Mouse (Mus musculus) forebrain, embryonic 12.5 days (tissue): Measurements from ENCODE around the gene Prg4. TPM values are rescaled to one million over a fixed set of nuclear protein-coding genes. Genes with fewer than 3 reads are reported as not detected.

Experiments used
- ATAC-seq: fragments of 200-750 bp; cut with Nextera tagmentation; 2 replicates; pipeline ENCODE4 v1.8.0; 2017; ENCODE audit warnings: moderate TSS enrichment; ENCODE audit not compliant: low FRiP score
- H3K27ac ChIP-seq: fragments of 300-500 bp; sonication (generic); 2 replicates; pipeline ENCODE4 v1.5.1; 2016; ENCODE audit warnings: mild to moderate bottlenecking
- H3K27me3 ChIP-seq: fragments of 300-500 bp; sonication (generic); 2 replicates; pipeline ENCODE4 v1.6.1; 2016; ENCODE audit warnings: mild to moderate bottlenecking
- H3K36me3 ChIP-seq: fragments of 300-500 bp; sonication (generic); replicated peaks from 2 replicates; pipeline ENCODE4 v1.6.1; 2016; ENCODE audit warnings: mild to moderate bottlenecking
- H3K4me1 ChIP-seq: fragments of 300-500 bp; sonication (generic); 2 replicates; pipeline ENCODE4 v1.6.1; 2016
- H3K4me2 ChIP-seq: fragments of 300-500 bp; sonication (generic); 2 replicates; pipeline ENCODE4 v1.6.1; 2016; ENCODE audit warnings: mild to moderate bottlenecking, moderate library complexity
- H3K4me3 ChIP-seq: fragments of 300-500 bp; sonication (generic); replicated peaks from 2 replicates; pipeline ENCODE4 v1.5.1; 2016; ENCODE audit warnings: mild to moderate bottlenecking
- H3K9ac ChIP-seq: fragments of 300-500 bp; sonication (generic); 2 replicates; pipeline ENCODE4 v1.6.1; 2016; ENCODE audit warnings: mild to moderate bottlenecking
- H3K9me3 ChIP-seq: fragments of 300-500 bp; sonication (generic); 2 replicates; pipeline ENCODE4 v1.6.1; 2016
- whole genome bisulfite sequencing: fragments of 180-500 bp; shearing (Covaris S2); methylation state at CpG from one replicate; pipeline ENCODE4 v1.1.7; 2016; 5-methylcytosine and 5-hydroxymethylcytosine counted together
- polyA plus RNA-seq: library from polyadenylated mRNA; unstranded; fragments of >200 nt; fragmentation: Nextera tagmentation; extraction: Ambion mirVana; gene quantifications from 2 replicates; pipeline ENCODE4 v1.2.1, GENCODE M21; 2016

The Prg4 gene
- polyA plus RNA-seq, 1 experiment from 2014 or later, result 0.72 TPM

DNA sequence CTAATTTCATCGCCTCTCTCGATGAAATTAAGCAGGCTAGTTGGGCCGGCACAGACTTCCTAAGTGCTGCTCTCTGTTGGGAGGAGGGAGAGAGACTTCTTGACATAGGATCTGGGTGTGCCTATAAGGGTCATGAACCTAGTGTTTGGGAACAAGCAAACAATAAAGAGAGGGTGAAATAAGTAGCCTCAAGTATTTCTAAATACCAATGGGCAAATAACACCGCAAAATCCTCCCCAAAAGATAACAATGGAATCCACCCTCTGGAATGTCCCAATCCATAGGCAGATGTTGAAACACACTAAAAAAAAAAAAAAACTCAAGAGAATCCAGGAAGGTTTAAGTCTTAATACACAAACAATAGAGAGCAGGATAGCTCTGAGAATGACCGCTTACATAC is 2.9 kb downstream of the Prg4 start:
- no peaks in the 10 kb centered on the region for H3K9me3 ChIP-seq
- H3K36me3 ChIP-seq, result no peaks in the 10 kb centered on the region
- H3K27me3 ChIP-seq, result no peaks in the 10 kb centered on the region
- no peaks in the 10 kb centered on the region for H3K4me1 ChIP-seq
- H3K27ac ChIP-seq, result no peak overlapping the region
- WGBS, result 84% methylated on average over 5 of the region's 5 CpGs
- no peak for ATAC-seq
- no peak overlapping the region for H3K4me3 ChIP-seq
- H3K4me2 ChIP-seq, result no peak overlapping the region
- no peak overlapping the region for H3K9ac ChIP-seq

DNA sequence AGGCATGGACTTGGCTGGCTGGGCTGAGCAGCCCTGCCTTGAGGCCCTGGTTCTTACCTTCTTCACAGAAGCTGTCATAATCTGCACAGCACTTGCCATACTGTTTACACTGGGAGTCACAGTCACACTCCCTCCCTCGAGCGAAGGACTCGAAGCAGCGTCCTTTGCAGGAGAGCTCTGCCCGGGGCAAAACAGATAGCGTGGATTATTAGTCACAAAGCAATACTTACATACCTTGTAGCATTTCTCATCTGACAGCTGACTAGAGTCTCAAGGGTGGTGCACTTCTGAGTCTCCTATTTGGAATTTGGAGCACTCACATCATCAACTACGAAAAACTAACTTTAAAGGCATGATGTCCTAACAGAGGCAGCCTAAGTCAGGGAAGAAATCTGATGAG is 5.4 kb downstream of the Prg4 start:
- no peak overlapping the region for H3K9ac ChIP-seq
- no peaks in the 10 kb centered on the region for H3K36me3 ChIP-seq
- no peak overlapping the region for H3K4me2 ChIP-seq
- no peaks in the 10 kb centered on the region for H3K9me3 ChIP-seq
- WGBS, result 83% methylated on average over 7 of the region's 7 CpGs
- H3K4me3 ChIP-seq, result no peak overlapping the region
- H3K27me3 ChIP-seq, result no peaks in the 10 kb centered on the region
- ATAC-seq, result no peak
- no peaks in the 10 kb centered on the region for H3K4me1 ChIP-seq
- no peak overlapping the region for H3K27ac ChIP-seq

DNA sequence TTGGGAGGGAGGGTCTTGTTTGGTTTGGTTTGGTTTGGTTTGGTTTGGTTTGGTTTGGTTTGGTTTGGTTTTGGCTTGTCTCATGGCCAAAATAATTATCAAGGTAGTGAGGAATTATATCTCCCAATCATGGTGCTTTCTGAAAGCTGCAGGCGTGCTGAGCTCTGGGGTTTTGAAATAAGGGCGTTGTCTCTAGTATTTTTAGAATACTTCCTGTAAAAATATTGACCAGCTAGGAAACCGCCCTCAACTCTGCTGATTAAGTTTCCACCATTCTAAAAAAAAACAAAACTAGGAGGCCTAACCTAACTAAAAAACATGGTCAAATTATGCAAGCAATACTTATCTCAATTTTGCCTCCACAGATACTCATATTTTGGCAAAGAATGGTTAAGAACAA is 6.4 kb downstream of the Prg4 start:
- Histone ChIP-seq H3K27ac (no peak overlapping the region), H3K9me3 (no peaks in the 10 kb centered on the region), H3K4me3 (no peak overlapping the region), H3K4me1 (no peaks in the 10 kb centered on the region), H3K9ac (no peak overlapping the region), H3K4me2 (no peak overlapping the region), H3K27me3 (no peaks in the 10 kb centered on the region), H3K36me3 (no peaks in the 10 kb centered on the region)
- WGBS, result 89% methylated on average over 3 of the region's 3 CpGs
- no peak for ATAC-seq

DNA sequence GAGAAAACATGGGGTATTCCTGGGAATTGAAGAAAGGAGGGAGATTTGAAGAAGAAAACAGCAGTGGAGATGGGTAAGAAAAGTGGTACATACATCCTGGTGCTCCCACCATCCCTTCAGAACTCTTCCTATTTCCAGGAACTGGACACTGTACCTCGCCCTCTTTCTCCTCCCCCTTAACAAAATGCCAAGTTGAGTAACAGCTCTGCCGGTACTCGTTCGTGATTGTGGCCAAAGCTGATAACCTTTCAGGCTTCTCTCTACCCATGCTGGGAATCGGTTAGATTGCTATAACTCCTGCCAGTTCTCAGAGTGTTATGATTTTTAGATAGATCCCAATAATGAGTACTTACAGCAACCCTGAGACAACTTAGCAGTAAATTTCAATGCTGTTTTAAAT is 7.0 kb downstream of the Prg4 start:
- Histone ChIP-seq H3K27ac (no peak overlapping the region), H3K9me3 (no peaks in the 10 kb centered on the region), H3K4me1 (no peaks in the 10 kb centered on the region), H3K27me3 (no peaks in the 10 kb centered on the region), H3K4me3 (no peak overlapping the region), H3K36me3 (no peaks in the 10 kb centered on the region), H3K9ac (no peak overlapping the region), H3K4me2 (no peak overlapping the region)
- WGBS, result 92% methylated on average over 5 of the region's 5 CpGs
- ATAC-seq, result no peak

DNA sequence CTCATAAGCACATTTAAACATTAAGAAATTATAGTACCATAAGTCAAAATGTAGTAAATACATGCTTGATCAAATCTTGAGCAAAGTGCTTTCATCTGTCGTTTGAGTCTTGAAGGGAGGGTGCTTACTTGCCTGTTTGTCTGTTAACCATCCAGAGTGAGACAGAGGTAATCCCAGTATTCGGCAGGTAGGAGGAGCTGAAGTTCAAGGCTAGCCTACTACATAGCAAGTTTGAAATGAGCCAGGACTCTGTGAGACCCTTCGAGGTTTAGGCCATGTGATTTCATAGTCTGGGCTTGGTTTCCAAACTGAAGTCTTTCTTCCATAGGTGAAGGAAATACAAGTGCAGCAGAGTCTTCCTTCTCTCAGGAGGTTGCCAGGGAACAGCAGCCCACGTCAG is 24.2 kb downstream of the Prg4 start:
- no peaks in the 10 kb centered on the region for H3K9me3 ChIP-seq
- no peak overlapping the region for H3K27ac ChIP-seq
- peaks cover 73% of the 10 kb centered on the region for H3K36me3 ChIP-seq
- no peak overlapping the region for H3K4me3 ChIP-seq
- 86% methylated on average over 4 of the region's 4 CpGs for whole genome bisulfite sequencing
- H3K4me1 ChIP-seq, result no peaks in the 10 kb centered on the region
- no peak for ATAC-seq
- no peaks in the 10 kb centered on the region for H3K27me3 ChIP-seq
- no peak overlapping the region for H3K4me2 ChIP-seq
- no peak overlapping the region for H3K9ac ChIP-seq

DNA sequence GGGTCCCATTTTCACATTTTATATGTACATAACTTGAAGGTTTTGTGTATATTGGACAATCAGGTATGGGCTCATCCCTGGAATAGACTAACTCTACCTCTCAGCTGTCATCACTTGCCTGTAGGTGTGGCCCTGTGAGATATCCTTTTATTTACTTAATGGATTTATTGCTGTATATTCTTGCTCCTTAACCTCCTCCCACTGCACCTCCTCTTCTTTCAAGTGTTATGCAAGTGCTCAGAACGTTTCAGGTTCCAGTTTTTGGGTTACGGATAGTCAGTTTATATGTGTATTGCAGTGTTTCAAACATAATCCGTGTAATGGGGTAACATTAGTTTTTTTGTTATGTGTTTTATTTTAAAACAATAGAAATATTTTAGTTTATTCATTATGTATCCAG is 27.3 kb downstream of the Prg4 start:
- H3K9ac ChIP-seq, result no peak overlapping the region
- peaks cover 76% of the 10 kb centered on the region for H3K36me3 ChIP-seq
- H3K9me3 ChIP-seq, result no peaks in the 10 kb centered on the region
- H3K27ac ChIP-seq, result no peak overlapping the region
- no peak overlapping the region for H3K4me3 ChIP-seq
- ATAC-seq, result no peak
- H3K27me3 ChIP-seq, result no peaks in the 10 kb centered on the region
- 90% methylated on average over 3 of the region's 3 CpGs for WGBS
- H3K4me2 ChIP-seq, result no peak overlapping the region
- H3K4me1 ChIP-seq, result no peaks in the 10 kb centered on the region

DNA sequence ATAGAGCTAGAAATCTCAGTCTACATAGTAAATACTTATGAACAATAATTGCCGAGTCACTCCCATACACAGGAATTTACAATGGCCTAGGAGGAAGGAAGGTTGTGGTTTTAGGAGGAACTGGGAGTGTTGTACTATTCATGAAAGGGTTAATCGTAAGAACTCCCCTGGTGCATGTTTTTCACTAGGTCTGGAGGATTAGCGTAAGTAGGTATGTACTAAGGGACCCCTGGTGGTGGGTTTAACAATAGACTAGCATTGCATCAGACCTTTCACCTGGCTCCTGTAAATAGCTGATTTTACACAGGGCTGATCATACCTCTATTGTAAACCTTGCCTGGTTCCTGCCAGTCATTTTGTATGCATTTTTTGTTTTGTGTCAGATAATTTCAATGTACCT is 39.7 kb downstream of the Prg4 start:
- Histone ChIP-seq H3K27ac (no peak overlapping the region), H3K27me3 (no peaks in the 10 kb centered on the region), H3K9ac (no peak overlapping the region), H3K4me2 (no peak overlapping the region), H3K4me3 (no peak overlapping the region), H3K9me3 (no peaks in the 10 kb centered on the region), H3K4me1 (no peaks in the 10 kb centered on the region), H3K36me3 (peaks cover 85% of the 10 kb centered on the region)
- no peak for ATAC-seq
- 57% methylated on average over 3 of the region's 3 CpGs for WGBS

DNA sequence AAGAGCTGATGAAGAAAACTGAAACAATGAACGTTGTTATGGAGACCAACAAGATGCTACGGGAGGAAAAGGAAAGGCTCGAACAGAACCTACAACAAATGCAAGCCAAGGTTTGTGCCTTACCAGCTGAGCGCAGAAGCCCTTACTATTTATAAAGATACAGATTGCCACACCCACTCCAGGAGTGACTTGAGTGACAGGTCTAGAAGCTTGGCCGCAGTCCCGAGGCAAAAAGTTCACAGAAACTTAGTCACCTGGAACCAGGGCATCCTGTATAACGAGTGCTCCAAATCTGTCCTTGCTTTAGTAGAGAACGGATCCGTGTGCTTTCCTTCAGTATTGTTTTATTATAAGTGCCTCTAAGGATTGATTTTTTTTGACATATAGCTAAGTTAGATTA is 40.3 kb downstream of the Prg4 start:
- no peaks in the 10 kb centered on the region for H3K27me3 ChIP-seq
- H3K36me3 ChIP-seq, result peaks cover 83% of the 10 kb centered on the region
- H3K4me2 ChIP-seq, result no peak overlapping the region
- no peak for ATAC-seq
- H3K9ac ChIP-seq, result no peak overlapping the region
- WGBS, result 83% methylated on average over 9 of the region's 9 CpGs
- no peaks in the 10 kb centered on the region for H3K4me1 ChIP-seq
- H3K9me3 ChIP-seq, result no peaks in the 10 kb centered on the region
- H3K27ac ChIP-seq, result no peak overlapping the region
- no peak overlapping the region for H3K4me3 ChIP-seq

DNA sequence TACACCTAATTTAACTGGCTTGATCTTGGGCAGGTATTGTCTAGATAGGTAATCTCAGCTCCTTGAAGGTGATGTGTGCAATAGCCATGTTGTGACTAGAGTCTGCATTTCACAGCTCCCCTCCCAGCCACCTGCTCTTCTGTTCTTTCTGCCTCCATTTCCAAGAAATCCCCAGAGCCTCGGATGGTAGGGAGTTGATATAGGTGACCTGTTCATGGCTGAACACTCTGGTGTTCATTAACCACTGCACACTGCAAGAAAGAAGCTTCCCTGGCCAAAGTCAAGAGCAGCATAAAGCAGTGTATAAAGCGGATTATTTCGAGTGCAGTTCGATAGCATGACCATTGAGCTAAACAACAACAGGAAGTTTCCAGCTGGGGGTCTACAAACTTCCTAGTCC is 47.5 kb downstream of the Prg4 start:
- no peak overlapping the region for H3K9ac ChIP-seq
- H3K27me3 ChIP-seq, result no peaks in the 10 kb centered on the region
- H3K36me3 ChIP-seq, result peaks cover 73% of the 10 kb centered on the region
- no peak overlapping the region for H3K4me2 ChIP-seq
- no peak overlapping the region for H3K4me3 ChIP-seq
- H3K9me3 ChIP-seq, result no peaks in the 10 kb centered on the region
- H3K4me1 ChIP-seq, result no peaks in the 10 kb centered on the region
- ATAC-seq, result no peak
- 94% methylated on average over 4 of the region's 4 CpGs for WGBS
- no peak overlapping the region for H3K27ac ChIP-seq

DNA sequence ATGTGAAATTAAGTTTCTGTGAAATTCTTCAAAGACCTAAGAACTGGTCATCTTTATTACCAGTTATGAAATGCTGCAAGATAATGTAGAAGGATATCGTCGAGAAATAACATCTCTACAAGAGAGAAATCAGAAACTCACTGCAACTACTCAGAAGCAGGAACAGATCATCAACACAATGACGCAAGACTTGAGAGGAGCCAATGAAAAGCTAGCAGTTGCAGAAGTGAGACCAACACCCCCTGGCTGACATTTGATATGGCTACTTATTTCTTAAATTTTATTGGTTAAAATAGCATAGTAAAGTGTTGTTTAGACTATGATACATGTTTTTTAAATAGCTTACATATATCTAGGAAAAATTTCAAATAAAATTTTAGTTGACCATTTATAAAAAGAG is 50.0 kb downstream of the Prg4 start:
- Histone ChIP-seq H3K4me3 (no peak overlapping the region), H3K36me3 (peaks cover 70% of the 10 kb centered on the region)
- WGBS, result 97% methylated on average over 3 of the region's 3 CpGs

DNA sequence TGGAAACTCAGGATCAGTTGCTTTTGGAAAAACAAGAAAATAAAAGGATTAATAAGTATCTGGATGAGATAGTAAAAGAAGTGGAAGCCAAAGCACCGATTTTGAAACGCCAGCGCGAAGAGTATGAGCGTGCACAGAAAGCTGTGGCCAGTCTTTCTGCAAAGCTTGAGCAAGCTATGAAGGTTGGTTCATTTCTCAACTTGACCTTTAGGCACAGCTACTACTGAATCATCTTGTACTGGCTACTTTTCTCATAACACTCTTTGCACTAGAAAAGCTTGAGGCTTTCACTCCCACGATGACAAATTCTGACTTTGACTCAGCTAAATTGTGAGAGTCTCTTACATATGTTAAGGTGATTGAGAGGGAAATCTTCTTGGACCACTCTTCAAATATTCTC is 56.0 kb downstream of the Prg4 start:
- WGBS, result 98% methylated on average over 6 of the region's 6 CpGs
- Histone ChIP-seq H3K4me1 (no peaks in the 10 kb centered on the region), H3K27me3 (no peaks in the 10 kb centered on the region), H3K9ac (no peak overlapping the region), H3K36me3 (peaks cover 67% of the 10 kb centered on the region), H3K27ac (no peak overlapping the region), H3K9me3 (no peaks in the 10 kb centered on the region), H3K4me3 (no peak overlapping the region), H3K4me2 (no peak overlapping the region)
- no peak for ATAC-seq

More for the DNA sequence above, 50.0 kb downstream of the Prg4 start:
- H3K27me3 ChIP-seq, result no peaks in the 10 kb centered on the region
- H3K9me3 ChIP-seq, result no peaks in the 10 kb centered on the region
- no peak overlapping the region for H3K9ac ChIP-seq
- H3K4me2 ChIP-seq, result no peak overlapping the region
- H3K4me1 ChIP-seq, result no peaks in the 10 kb centered on the region
- H3K27ac ChIP-seq, result no peak overlapping the region
- ATAC-seq, result no peak

DNA sequence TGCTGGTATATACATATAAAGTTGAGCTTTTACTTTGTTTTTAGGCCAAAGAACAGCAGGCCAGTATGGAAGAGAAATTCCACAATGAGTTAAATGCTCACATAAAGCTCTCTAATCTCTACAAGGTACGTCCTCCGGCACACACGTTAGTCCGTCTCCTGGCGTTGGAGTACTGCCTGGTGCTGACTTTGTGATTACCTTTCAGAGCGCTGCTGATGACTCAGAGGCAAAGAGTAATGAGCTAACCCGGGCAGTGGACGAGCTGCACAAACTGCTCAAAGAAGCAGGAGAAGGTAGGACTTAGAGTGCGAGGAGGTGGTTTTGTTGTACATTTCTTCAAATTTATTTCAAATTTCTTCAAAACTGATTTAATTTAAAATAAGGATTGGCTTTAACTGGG is 58.7 kb downstream of the Prg4 start:
- Histone ChIP-seq H3K9me3 (no peaks in the 10 kb centered on the region), H3K9ac (no peak overlapping the region), H3K4me2 (no peak overlapping the region), H3K4me1 (no peaks in the 10 kb centered on the region), H3K27ac (no peak overlapping the region), H3K27me3 (no peaks in the 10 kb centered on the region), H3K36me3 (peaks cover 65% of the 10 kb centered on the region), H3K4me3 (no peak overlapping the region)
- 91% methylated on average over 9 of the region's 9 CpGs for WGBS
- ATAC-seq, result no peak

DNA sequence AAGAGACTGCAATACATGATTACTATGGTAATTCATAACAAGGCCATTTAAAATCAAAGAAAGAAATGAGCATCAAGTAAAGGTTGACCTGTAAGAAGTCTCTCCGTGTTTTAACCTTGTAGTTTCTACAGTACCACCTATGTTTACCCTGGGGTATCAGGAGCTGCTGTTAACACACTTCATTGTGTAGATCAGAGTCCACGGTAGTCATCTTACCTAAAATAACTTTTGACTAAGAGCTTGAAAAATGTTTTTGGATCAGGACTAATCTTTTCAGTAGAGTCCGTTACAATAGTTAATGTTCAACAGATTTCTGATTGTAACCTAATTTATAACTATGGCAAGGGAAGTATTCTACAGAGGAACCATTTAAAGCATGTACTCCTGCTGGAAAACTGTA is 61.4 kb downstream of the Prg4 start:
- ATAC-seq, result no peak
- H3K27ac ChIP-seq, result no peak overlapping the region
- H3K4me2 ChIP-seq, result no peak overlapping the region
- H3K27me3 ChIP-seq, result no peaks in the 10 kb centered on the region
- H3K9me3 ChIP-seq, result no peaks in the 10 kb centered on the region
- H3K4me1 ChIP-seq, result no peaks in the 10 kb centered on the region
- no peak overlapping the region for H3K4me3 ChIP-seq
- no peak overlapping the region for H3K9ac ChIP-seq
- H3K36me3 ChIP-seq, result peaks cover 53% of the 10 kb centered on the region
- 92% methylated on average over 3 of the region's 3 CpGs for WGBS

DNA sequence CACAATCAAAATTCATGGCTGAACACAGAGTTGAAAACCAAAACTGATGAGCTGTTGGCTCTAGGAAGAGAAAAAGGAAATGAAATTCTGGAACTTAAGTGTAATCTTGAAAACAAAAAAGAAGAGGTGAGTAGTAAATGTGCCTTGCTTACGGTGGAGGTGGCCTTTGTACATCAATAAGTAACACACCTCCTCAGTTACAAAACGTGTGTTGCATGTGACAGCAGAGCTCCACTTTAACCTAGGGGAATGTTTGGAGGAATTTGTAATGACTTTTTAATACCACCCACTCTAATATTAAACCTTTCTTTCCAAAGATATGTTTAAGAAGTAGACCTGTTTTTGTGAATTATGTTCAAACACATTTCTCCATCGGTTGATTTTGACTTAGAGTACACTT is 62.1 kb downstream of the Prg4 start:
- H3K4me1 ChIP-seq, result no peaks in the 10 kb centered on the region
- no peak overlapping the region for H3K27ac ChIP-seq
- H3K9ac ChIP-seq, result no peak overlapping the region
- WGBS, result 92% methylated on average over 3 of the region's 3 CpGs
- H3K27me3 ChIP-seq, result no peaks in the 10 kb centered on the region
- no peaks in the 10 kb centered on the region for H3K9me3 ChIP-seq
- H3K36me3 ChIP-seq, result peaks cover 52% of the 10 kb centered on the region
- ATAC-seq, result no peak
- H3K4me3 ChIP-seq, result no peak overlapping the region
- no peak overlapping the region for H3K4me2 ChIP-seq
